8 mouse cellular contexts compared by ENCODE assay signal in the genomic region with DNA sequence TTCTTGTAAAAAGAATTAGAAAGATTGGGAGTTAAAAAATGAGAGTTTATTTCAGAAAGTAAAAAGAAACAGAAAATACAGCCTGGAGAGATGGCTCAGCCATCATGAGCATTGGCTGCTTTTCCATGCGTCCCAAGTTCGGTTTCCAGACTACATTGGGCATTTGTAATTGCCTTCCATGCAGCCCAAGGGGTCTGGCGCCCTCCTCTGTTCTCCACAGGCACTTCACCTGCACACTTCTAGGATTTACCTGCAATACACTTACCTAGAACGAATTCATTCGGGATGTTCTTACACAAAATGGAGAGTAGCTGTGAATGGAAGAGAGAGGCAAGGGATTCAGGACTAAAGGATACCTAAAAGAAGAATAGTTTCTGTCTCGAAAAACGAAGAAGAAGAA. TPM values are rescaled to one million over a fixed set of nuclear protein-coding genes. Genes with fewer than 3 reads are reported as not detected.
DNase-seq lines count a peak whose midpoint lies in the region; ATAC-seq and TF ChIP-seq lines count a peak whose summit lies in the region.

No protein-coding gene starts in this region.

- WGBS in heart, postnatal 0 days = 32% methylated on average over 5 of the region's 7 CpGs

- DNase-seq in left cerebral cortex, adult 2 months (ENCODE audit: extremely low spot score in 1 of 2, low spot score in 2 of 2) = no peak
- no peak for DNase-seq in left cerebral cortex, postnatal 10 days (ENCODE audit: extremely low spot score in 1 of 2, low spot score in 2 of 2)
- DNase-seq in adrenal gland, postnatal 25 days = peak; percentile 29
- DNase-seq in heart, postnatal 0 days (ENCODE audit: low spot score) = no peak
- no peak for DNase-seq in natural killer cell, adult 2 months (ENCODE audit: low spot score in 2 of 2)
- DNase-seq in layer of hippocampus, adult 9-10 months (ENCODE audit: low spot score) = no peak
- DNase-seq in thymus, postnatal 14 days = no peak

- TF ChIP-seq EP300 in heart, postnatal 0 days (IDR thresholded peaks at IDR 0.05; ENCODE audit: low read depth) = no peak

- H3K4me1 ChIP-seq in heart, postnatal 0 days (ENCODE audit: control insufficient read depth, insufficient read depth) = no peaks in the 10 kb centered on the region

- H3K9me3 ChIP-seq in heart, postnatal 0 days (replicated peaks; ENCODE audit: control insufficient read depth, low read length) = no peaks in the 10 kb centered on the region

- intact Hi-C loops in left cerebral cortex, adult 2 months (cut with DNase I) = loop anchor here (2.0 kb wide), 1 partner anchor 50 kb away; no protein-coding TSS in a partner anchor
- intact Hi-C loops in left cerebral cortex, postnatal 10 days (cut with DNase I) = no loop called here

- H3K4me3 ChIP-seq in left cerebral cortex, adult 2 months = no peak overlapping the region
- H3K4me3 ChIP-seq in heart, postnatal 0 days (ENCODE audit: low read depth, low read length) = no peak overlapping the region

- no peak overlapping the region for H3K4me2 ChIP-seq in heart, postnatal 0 days (ENCODE audit: low read depth, low read length)

- no peaks in the 10 kb centered on the region for H3K36me3 ChIP-seq in heart, postnatal 0 days (replicated peaks; ENCODE audit: control insufficient read depth, insufficient read depth, low read length)

- H3K27me3 ChIP-seq in heart, postnatal 0 days (ENCODE audit: control insufficient read depth, insufficient read depth, low read length) = no peaks in the 10 kb centered on the region

- no peak overlapping the region for H3K9ac ChIP-seq in heart, postnatal 0 days (replicated peaks; ENCODE audit: low read depth, low read length)

- no peak overlapping the region for H3K27ac ChIP-seq in left cerebral cortex, adult 2 months
- H3K27ac ChIP-seq in heart, postnatal 0 days (ENCODE audit: low read depth) = no peak overlapping the region

- no peak for ATAC-seq in heart, postnatal 0 days (ENCODE audit: insufficient read depth, low read depth)
- ATAC-seq in megakaryocyte progenitor cell, adult 5-6 weeks (replicated peaks; ENCODE audit: poor library complexity) = peak; percentile 87

- peak; percentile 62 for TF ChIP-seq CTCF in left cerebral cortex, adult 2 months (IDR thresholded peaks at IDR 0.05)
- peak; percentile 68 for TF ChIP-seq CTCF in heart, postnatal 0 days (IDR thresholded peaks at IDR 0.05; ENCODE audit: low read depth)

RNA-seq across cellular contexts. Expression of gene Siglecf, which starts 17.9 kb away (rescaled TPM):
- total RNA-seq in left cerebral cortex, adult 2 months (2021) = under 1 TPM; 0.34 to 0.54 TPM
- total RNA-seq in left cerebral cortex, postnatal 10 days (2021) = under 1 TPM; 0.26 to 0.45 TPM
- not detected in 2 replicates for total RNA-seq in adrenal gland, postnatal 25 days (2021)
- 0.12 TPM in 1 of 2 replicates, not detected in the other for total RNA-seq in heart, postnatal 0 days (2014; rRNA removed; ENCODE audit: low replicate concordance)
- polyA plus RNA-seq in heart, postnatal 0 days (2015; fragmentation: Nextera tagmentation; extraction: Ambion mirVana) = 0.07 and 0.12 TPM in 2 replicates
- total RNA-seq in megakaryocyte progenitor cell, adult 5-6 weeks (2015) = 24.3 and 26.3 TPM in 2 replicates
- total RNA-seq in megakaryocyte progenitor cell, adult 5-6 weeks (2017) = 24.8 and 24.9 TPM in 2 replicates

RNA-seq across cellular contexts. Expression of gene Zfp715, which starts 20.1 kb away (rescaled TPM):
- total RNA-seq in left cerebral cortex, adult 2 months (2021) = 10 to 100 TPM; 21.6 to 23.6 TPM
- 10 to 100 TPM; 19.3 to 20.7 TPM for total RNA-seq in left cerebral cortex, postnatal 10 days (2021)
- total RNA-seq in adrenal gland, postnatal 25 days (2021) = 22.4 and 23.0 TPM in 2 replicates
- 13.1 and 16.9 TPM in 2 replicates for total RNA-seq in heart, postnatal 0 days (2014; rRNA removed; ENCODE audit: low replicate concordance)
- 8.2 and 8.3 TPM in 2 replicates for polyA plus RNA-seq in heart, postnatal 0 days (2015; fragmentation: Nextera tagmentation; extraction: Ambion mirVana)
- total RNA-seq in megakaryocyte progenitor cell, adult 5-6 weeks (2015) = 26.5 and 26.8 TPM in 2 replicates
- total RNA-seq in megakaryocyte progenitor cell, adult 5-6 weeks (2017) = 19.4 and 19.7 TPM in 2 replicates

Comparison
In these comparisons a context has a peak if more than half of its experiments do, and no peak if none do; other contexts are left out.
1. RNA of gene Siglecf, which starts 17.9 kb away (total RNA-seq): 24.3 to 26.3 TPM in megakaryocyte progenitor cell, adult 5-6 weeks; 0.34 to 0.54 TPM in left cerebral cortex, adult 2 months, 0.26 to 0.45 TPM in left cerebral cortex, postnatal 10 days, not detected in adrenal gland, postnatal 25 days and 0.12 TPM in heart, postnatal 0 days; every median in the first group is over 10 times any median in the second.